Mouse (Mus musculus) urinary bladder, postnatal 14 days (tissue): ENCODE data around the gene Notch2.

Experiments used
- DNase-seq: peaks from one replicate; pipeline ENCODE4 v3.0.0; 2021; ENCODE audit warnings: low spot score

The Notch2 gene

GRCm38 (mm10) chr3:98074622-98075231 lies 61.4 kb downstream of the Notch2 start:
- no peak for DNase-seq

- DNase-seq: no peak
Observed at GRCm38 (mm10) chr3:98077866-98078265, 64.5 kb downstream of the Notch2 start.

- DNase-seq: no peak
Observed at GRCm38 (mm10) chr3:98078816-98079215, 65.5 kb downstream of the Notch2 start.

GRCm38 (mm10) chr3:98079601-98080215 lies 66.4 kb downstream of the Notch2 start:
- no peak for DNase-seq

- peak; percentile 74 for DNase-seq
Observed at GRCm38 (mm10) chr3:98080630-98081029, 67.3 kb downstream of the Notch2 start.

- DNase-seq: no peak
Observed at GRCm38 (mm10) chr3:98082188-98082587, 68.9 kb downstream of the Notch2 start.

GRCm38 (mm10) chr3:98082972-98083371 lies 69.6 kb downstream of the Notch2 start:
- no peak for DNase-seq

GRCm38 (mm10) chr3:98084061-98084655 lies 70.8 kb downstream of the Notch2 start:
- no peak for DNase-seq

- no peak for DNase-seq
Observed at GRCm38 (mm10) chr3:98084870-98085269, 71.5 kb downstream of the Notch2 start.

GRCm38 (mm10) chr3:98085812-98086268 lies 72.5 kb downstream of the Notch2 start:
- peak; percentile 44 for DNase-seq

GRCm38 (mm10) chr3:98086441-98086840 lies 73.1 kb downstream of the Notch2 start:
- no peak for DNase-seq

GRCm38 (mm10) chr3:98086860-98087259 lies 73.5 kb downstream of the Notch2 start:
- no peak for DNase-seq

GRCm38 (mm10) chr3:98087551-98087950 lies 74.2 kb downstream of the Notch2 start:
- no peak for DNase-seq

- no peak for DNase-seq
Observed at GRCm38 (mm10) chr3:98089702-98090101, 76.4 kb downstream of the Notch2 start.

GRCm38 (mm10) chr3:98090129-98090528 lies 76.8 kb downstream of the Notch2 start:
- no peak for DNase-seq

- no peak for DNase-seq
Observed at GRCm38 (mm10) chr3:98092680-98093370, 79.5 kb downstream of the Notch2 start.

- DNase-seq: no peak
Observed at GRCm38 (mm10) chr3:98093954-98094353, 80.6 kb downstream of the Notch2 start.

- DNase-seq: no peak
Observed at GRCm38 (mm10) chr3:98094629-98095583, 81.6 kb downstream of the Notch2 start.

GRCm38 (mm10) chr3:98096981-98097380 lies 83.7 kb downstream of the Notch2 start:
- DNase-seq: no peak

- peak; percentile 77 for DNase-seq
Observed at GRCm38 (mm10) chr3:98098676-98099075, 85.3 kb downstream of the Notch2 start.

GRCm38 (mm10) chr3:98099287-98099686 lies 86.0 kb downstream of the Notch2 start:
- DNase-seq: no peak

GRCm38 (mm10) chr3:98101541-98101940 lies 88.2 kb downstream of the Notch2 start:
- no peak for DNase-seq
